Mouse (Mus musculus): ENCODE measurements around the gene Papolg.
"Not testable (repeated sequence)": the region's sequence is repeated elsewhere in the genome, so short reads cannot be mapped to it uniquely, and the experiment has no call there.

Papolg gene

GRCm38 (mm10) chr11:23895060-23895426 lies at the start of gene Papolg:
Papolg (minus strand) TSS chr11:23895253.
- peak; percentile 79 for DNase-seq (ENCODE audit: low read depth, low spot score)

DNA sequence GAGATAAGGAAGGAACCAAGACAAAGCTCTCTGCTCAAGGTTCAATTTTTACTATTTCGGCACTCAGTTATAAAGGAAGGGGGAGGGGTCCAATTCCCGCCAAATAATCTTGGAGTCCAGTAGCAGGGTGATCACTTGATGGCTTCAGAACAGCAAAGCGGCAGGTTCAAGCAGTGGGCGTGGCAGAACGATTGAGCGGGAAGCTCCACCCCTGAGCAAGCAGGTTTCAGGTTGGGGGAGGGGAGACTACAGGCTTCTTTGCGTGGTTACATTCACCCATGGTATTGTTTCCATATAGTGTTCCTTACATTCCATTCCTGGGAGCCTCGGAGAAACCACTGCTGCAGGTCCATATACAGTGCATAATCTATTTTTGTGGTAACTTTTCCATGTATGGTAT lies 33.1 kb upstream of the Papolg start:
- DNase-seq (ENCODE audit: low read depth, low spot score): not testable (repeated sequence)

- no peak for DNase-seq (ENCODE audit: low read depth, low spot score)
These were observed 32.6 kb upstream of the Papolg start for GRCm38 (mm10) chr11:23927643-23928042.

DNA sequence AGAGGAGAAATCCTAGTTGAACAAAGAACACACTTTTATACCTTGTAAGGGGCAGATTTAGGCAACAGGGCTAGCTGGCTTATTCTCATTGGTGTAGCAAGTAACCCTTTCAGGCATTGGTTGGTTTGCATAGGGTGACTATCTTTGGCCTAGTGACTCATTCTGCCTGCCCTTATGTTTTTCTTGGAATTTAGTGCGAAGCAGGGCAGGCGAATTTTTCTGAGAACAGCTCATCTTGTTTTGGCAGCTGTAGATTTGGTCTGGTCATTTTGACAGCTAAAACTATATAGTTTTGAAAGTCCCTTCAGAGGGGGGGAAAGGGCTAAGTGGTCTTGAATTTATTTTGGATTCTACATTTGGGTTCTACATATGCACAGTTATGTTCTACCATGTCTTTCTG lies 18.8 kb upstream of the Papolg start:
- not testable (repeated sequence) for DNase-seq (ENCODE audit: low read depth, low spot score)

GRCm38 (mm10) chr11:23903909-23904308 lies 8.9 kb upstream of the Papolg start:
- DNase-seq (ENCODE audit: low read depth, low spot score): no peak

DNA sequence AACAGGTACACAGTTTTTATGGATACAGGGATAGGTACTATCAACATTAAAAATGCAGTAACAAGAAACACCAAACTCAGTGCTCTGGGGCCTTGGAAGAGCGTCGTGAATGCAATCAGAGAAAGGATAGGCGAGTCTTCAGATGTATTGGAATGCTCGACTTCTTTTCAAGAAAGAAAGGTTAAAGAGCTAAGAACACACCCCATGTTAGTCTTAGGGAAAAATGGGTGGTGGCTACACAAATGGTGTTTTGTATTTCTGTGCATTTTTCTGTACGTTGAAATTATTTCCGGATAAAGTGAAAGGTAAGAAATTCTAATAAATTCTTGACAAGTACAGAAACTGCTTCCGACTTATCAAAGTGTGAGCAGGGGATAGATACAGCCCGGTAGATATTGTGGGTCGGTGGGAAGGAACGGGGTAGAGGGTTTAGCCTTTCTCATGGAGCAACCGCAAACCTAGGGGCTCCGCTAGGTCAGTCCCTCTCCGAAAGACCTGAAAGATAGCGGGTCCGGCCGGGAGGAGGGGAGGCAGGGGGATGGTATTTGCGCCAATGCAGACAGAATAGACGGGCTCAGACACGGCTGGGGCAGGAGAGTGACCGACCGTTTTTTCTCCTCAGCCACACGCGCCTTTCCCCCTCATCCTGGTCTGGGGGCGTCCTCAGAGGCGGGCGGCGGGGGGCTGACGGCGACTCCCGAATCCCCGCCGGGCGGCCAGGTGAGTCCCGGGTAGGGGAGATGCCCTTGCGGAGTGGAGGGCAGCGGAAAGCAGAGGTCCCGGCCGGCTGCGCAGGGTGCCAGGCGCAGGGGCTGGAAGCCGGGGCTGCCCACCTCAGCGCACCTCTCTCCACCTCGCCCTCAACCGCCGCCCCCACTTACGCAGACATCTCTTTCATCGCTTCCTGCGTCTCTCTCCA lies 653 bp downstream of the Papolg start:
- DNase-seq (ENCODE audit: low read depth, low spot score): peak; percentile 6

DNA sequence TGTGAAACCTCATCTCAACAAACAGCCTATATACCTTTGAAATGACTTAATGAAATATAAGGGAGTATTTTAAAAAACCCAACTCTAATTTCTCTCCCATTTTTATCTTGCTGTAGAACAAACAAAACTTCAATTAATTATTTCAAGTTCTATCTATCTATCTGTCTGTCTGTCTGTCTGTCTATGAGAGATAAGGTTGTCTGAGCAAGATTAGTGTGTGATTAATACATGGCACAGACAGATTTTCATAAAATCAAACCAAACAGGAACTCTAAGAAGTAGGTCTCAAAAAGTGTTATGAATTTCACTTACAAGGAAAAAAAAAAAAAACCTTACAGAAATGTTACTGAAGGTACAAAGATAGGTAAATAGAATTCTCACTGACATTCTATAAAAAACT lies 1.5 kb downstream of the Papolg start:
- DNase-seq (ENCODE audit: low read depth, low spot score): no peak

DNA sequence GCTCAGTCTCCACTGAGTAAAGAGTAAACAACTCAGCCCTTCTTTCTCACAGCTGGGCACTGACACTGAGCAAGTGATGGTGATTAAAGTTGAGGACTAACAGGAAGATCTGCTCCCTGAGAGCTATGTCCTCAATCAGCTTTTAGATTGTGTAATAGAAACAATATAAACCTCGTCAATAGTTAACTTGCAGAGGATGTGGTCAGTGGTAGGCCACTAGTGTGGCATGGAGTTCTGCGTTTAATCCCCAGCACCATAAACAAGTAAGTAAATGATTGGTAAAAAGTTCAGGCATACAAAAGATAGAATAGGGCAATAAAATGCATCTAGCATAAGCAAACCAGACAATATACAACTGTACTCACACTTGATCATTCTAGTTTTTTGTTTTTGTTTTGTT lies 30.7 kb downstream of the Papolg start:
- DNase-seq (ENCODE audit: low read depth, low spot score): no peak

DNA sequence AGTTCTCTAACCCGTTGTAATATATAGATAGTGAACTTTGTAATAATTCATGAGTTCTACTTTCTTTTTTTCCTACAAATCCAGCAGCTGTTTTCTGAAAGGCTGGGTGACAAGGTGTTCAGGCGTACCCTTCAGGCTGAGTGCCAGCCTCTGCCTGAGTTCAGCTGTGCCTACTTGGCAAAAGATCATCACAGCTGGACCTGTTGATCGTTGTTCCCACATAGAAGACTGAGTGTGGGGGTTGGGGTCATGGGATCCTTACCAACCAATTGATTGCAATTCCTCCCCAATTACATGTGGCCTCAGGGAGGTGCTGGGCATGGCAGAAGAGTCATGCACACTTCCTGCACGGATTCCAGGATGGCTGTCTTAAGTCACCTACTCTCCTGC lies 38.3 kb downstream of the Papolg start:
- no peak for DNase-seq (ENCODE audit: low read depth, low spot score)

DNA sequence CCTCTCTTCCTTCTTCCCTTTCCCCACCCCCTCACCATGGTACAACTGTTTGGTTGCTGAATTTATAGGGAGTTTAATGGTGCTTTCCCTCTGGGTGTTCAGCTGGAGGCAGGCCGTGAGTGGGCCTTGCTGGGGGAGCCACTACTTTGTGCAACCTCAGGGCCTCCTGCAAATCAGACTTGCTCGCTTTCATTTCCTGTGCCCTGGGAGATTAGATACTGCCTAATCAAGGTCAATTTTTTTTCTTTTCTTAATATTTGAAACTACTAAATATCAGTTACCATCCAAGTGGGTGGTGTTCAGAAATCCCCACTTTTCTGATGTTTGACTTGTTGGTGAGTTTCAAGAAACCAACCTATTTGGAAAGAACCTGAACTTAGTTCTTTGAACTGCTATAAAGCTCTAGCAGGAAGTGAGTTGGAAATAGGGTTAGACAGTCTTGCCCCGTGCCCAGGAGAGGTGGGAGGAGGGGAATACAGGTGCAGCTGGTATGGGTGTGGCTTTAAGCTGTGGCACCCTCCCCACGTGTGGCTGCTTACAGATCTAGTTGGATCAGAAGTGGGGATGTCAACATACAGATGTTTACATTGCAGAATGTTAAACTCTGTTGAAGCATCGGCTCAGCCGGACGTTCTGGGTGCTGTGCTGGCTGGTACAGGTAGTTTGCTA lies 38.9 kb downstream of the Papolg start:
- DNase-seq (ENCODE audit: low read depth, low spot score): no peak

GRCm38 (mm10) chr11:23855182-23855802 lies 39.8 kb downstream of the Papolg start:
- peak; percentile 43 for DNase-seq (ENCODE audit: low read depth, low spot score)

DNA sequence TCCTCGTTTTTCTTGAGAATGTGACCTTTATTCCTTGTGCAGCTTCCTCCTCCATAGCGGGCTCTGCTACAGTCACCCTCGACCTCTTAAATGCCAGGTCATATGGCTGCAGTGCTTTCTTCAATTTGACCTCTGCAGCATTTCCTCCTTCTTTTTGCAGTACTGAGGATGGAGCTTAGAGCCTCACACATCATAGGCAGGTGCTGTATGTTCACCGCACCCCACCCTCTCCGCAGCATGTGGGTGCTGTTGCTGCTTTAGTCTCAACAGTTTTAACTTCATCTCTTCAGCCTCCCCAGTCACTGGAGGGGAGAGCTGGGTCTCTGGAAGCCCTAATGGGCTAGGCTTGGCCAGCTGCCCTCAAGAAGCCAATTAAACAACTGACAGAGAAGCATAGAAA lies 41.7 kb downstream of the Papolg start:
- no peak for DNase-seq (ENCODE audit: low read depth, low spot score)

- DNase-seq (ENCODE audit: low read depth, low spot score): no peak
These were observed 48.8 kb downstream of the Papolg start for GRCm38 (mm10) chr11:23846016-23846815.

DNA sequence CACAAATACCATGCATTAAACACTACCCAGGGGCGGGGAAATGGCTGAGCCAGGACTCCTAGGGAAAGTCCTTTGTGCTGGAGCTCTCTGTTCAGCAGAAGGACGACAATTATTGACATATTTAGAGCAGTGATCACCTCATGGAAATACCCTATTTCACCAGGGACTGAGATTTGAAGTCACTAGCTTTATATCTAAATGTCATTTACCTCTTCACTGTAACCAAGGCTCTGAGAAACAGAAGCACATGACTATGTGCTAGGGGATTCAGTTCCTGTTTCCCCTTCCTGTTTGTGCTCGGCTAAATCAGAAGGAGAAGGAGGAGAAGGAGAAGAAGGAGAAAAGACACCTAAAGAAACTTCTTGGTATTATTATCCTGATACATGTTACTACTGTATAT lies 71.8 kb downstream of the Papolg start:
- DNase-seq (ENCODE audit: low read depth, low spot score): no peak

DNA sequence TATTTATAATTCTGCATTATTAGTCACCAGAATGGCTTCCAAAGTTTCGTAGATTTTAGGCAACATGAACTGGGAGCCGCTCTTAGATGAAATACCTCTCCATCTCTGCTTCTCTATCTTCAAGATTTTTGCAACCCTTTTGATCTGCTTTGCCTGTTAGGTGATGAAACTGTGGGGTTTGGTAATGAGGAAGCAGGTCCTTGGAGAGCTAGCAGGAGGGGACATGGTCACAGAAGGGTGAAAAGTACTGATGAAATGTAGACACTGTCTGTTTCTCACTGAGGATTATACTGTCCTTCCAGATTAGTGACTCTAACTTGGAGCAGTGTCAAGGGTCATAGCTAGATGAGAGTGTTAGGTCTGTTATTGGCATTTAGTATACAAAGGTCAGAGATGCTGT lies 73.4 kb downstream of the Papolg start:
- DNase-seq (ENCODE audit: low read depth, low spot score): no peak

DNA sequence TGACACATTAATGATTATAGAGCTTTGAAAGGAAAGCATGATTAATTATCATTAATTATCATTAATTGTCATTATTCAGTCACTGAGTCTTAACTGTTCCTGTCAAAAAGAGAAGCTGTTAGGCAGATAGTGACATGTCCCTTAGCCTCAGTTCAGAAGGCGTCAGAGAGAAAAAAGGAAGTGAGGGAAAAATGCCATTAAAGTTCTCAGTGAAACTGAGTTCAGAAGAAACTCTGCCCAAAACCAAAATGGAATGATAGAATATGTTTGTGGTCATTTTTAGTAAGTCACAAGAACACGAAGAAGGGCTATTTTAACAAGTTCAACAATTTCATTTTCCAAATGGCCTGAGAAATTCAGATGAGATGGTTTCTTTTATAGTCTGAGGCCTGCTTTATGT lies 74.1 kb downstream of the Papolg start:
- no peak for DNase-seq (ENCODE audit: low read depth, low spot score)

- DNase-seq (ENCODE audit: low read depth, low spot score): no peak
These were observed 76.3 kb downstream of the Papolg start for GRCm38 (mm10) chr11:23818745-23819144.

All from retina, postnatal 7 days (tissue).